ENCODE assay signal across 32 mouse cellular contexts in genomic region chr8:86474461-86474860, GRCm38 (mm10).
"Had no signal": no experiment of that assay in that cellular context is flagged by ENCODE, and none has a peak within 500 bp of the region (broad histone marks: within the 10 kb centered on the region; RNA-seq: fewer than 3 reads in every experiment).

No protein-coding gene starts in this region.

- H3K4me1 ChIP-seq: limb, embryonic 12.5 days; limb, embryonic 13.5 days; limb, embryonic 15.5 days; liver, embryonic 12.5 days; liver, embryonic 13.5 days; liver, embryonic 15.5 days; lung, embryonic 15.5 days; neural tube, embryonic 12.5 days had no signal

- ATAC-seq: liver, embryonic 12.5 days; liver, postnatal 0 days; lung, postnatal 0 days; midbrain, embryonic 13.5 days; midbrain, embryonic 15.5 days; midbrain, embryonic 16.5 days had no signal

- H3K9ac ChIP-seq: limb, embryonic 12.5 days; limb, embryonic 13.5 days; limb, embryonic 15.5 days; liver, embryonic 12.5 days; liver, embryonic 13.5 days; liver, embryonic 14.5 days; liver, embryonic 15.5 days; liver, postnatal 0 days; lung, embryonic 14.5 days; lung, embryonic 15.5 days; midbrain, embryonic 12.5 days; midbrain, embryonic 13.5 days; midbrain, embryonic 15.5 days; neural tube, embryonic 12.5 days had no signal

- H3K36me3 ChIP-seq: limb, embryonic 10.5 days; limb, embryonic 12.5 days; limb, embryonic 13.5 days; limb, embryonic 15.5 days; liver, embryonic 12.5 days; liver, embryonic 13.5 days; liver, embryonic 15.5 days; lung, embryonic 15.5 days; midbrain, embryonic 10.5 days; midbrain, embryonic 12.5 days; midbrain, embryonic 13.5 days; midbrain, embryonic 15.5 days; neural tube, embryonic 12.5 days had no signal

- H3K9me3 ChIP-seq: limb, embryonic 10.5 days; limb, embryonic 12.5 days; limb, embryonic 13.5 days; limb, embryonic 15.5 days; liver, embryonic 12.5 days; liver, embryonic 13.5 days; liver, embryonic 15.5 days; lung, embryonic 15.5 days; midbrain, embryonic 10.5 days; midbrain, embryonic 12.5 days; midbrain, embryonic 13.5 days; midbrain, embryonic 15.5 days; neural tube, embryonic 12.5 days had no signal

- DNase-seq: left cerebral cortex, postnatal 4 days; liver; liver, embryonic 13.5 days; liver, postnatal 0 days; lung, adult 18-20 months; lung, adult 2 months; lung, embryonic 14.5 days; lung, postnatal 10 days; lung, postnatal 14 days; lung, postnatal 36 days; lung, postnatal 4 days; midbrain, embryonic 14.5 days had no signal

- H3K27ac ChIP-seq: limb, embryonic 10.5 days; limb, embryonic 12.5 days; limb, embryonic 13.5 days; limb, embryonic 15.5 days; liver, embryonic 12.5 days; liver, embryonic 13.5 days; liver, embryonic 14.5 days; liver, embryonic 15.5 days; lung, embryonic 15.5 days; macrophage; midbrain, embryonic 13.5 days; neural tube, embryonic 12.5 days had no signal

- H3K4me2 ChIP-seq: limb, embryonic 12.5 days; limb, embryonic 13.5 days; limb, embryonic 15.5 days; liver, embryonic 11.5 days; liver, embryonic 12.5 days; liver, embryonic 13.5 days; liver, embryonic 15.5 days; lung, embryonic 14.5 days; lung, embryonic 15.5 days; midbrain, embryonic 11.5 days; midbrain, embryonic 12.5 days; midbrain, embryonic 13.5 days; midbrain, embryonic 15.5 days; neural tube, embryonic 12.5 days had no signal

- H3K4me3 ChIP-seq: limb, embryonic 10.5 days; limb, embryonic 12.5 days; limb, embryonic 13.5 days; limb, embryonic 15.5 days; liver, embryonic 12.5 days; liver, embryonic 13.5 days; liver, embryonic 15.5 days; lung, embryonic 15.5 days; megakaryocyte, embryonic 14.5 days; midbrain, embryonic 10.5 days; midbrain, embryonic 12.5 days; midbrain, embryonic 13.5 days; midbrain, embryonic 15.5 days; myocyte; neural tube, embryonic 12.5 days had no signal

- H3K27me3 ChIP-seq: limb, embryonic 12.5 days; limb, embryonic 13.5 days; limb, embryonic 15.5 days; liver, embryonic 12.5 days; liver, embryonic 13.5 days; liver, embryonic 15.5 days; lung, embryonic 15.5 days; megakaryocyte, embryonic 14.5 days; midbrain, embryonic 12.5 days; midbrain, embryonic 13.5 days; midbrain, embryonic 15.5 days; neural tube, embryonic 12.5 days had no signal
